Comparison of ENCODE assay signal across 17 mouse cellular contexts in the genomic region with DNA sequence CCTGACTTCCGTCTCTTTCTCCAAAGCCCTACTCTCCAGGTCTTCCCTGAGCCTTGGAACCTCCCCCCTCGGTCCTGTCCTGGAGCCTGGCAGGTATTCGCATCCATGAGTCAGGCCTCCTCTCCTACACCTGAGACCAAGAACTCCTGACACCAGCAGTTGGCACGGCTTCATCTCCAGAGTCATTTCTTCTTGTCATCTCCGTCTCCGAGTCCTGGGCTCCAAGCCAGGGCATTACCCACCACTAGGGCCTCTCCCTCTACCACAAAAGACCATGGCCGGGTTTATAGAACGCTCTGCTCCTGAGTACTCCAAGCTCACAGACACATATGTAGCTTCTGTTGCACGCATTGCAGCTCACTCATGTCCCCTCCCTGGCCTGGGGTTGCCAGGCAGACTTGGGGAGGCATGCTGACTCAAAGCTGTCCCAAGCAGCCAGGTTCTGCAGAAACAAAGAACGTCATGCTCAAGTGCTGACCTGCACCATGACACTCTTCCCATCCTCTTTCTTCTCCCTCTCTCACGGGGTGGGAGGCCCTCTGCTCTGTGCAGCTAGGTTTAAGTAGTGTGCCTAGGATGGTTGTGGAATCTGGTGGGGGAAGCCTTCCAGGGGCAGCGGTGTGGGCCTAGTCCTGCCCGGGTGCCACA. TPM values are rescaled to one million over a fixed set of nuclear protein-coding genes. Genes with fewer than 3 reads are reported as not detected.
DNase-seq lines count a peak whose midpoint lies in the region; ATAC-seq and TF ChIP-seq lines count a peak whose summit lies in the region.
"Had no signal": no experiment of that assay in that cellular context is flagged by ENCODE, and none has a peak within 500 bp of the region (broad histone marks: within the 10 kb centered on the region; RNA-seq: fewer than 3 reads in every experiment).

No protein-coding gene starts in this region.

- H3K27me3 ChIP-seq in heart, embryonic 13.5 days (replicated peaks): peaks cover 21% of the 10 kb centered on the region
- peaks cover 16% of the 10 kb centered on the region; the same call in 1 of the 2 replicates for H3K27me3 ChIP-seq in hindbrain, embryonic 14.5 days (ENCODE audit: control insufficient read depth, insufficient read depth, low read length)
- H3K27me3 ChIP-seq in stomach, postnatal 0 days (ENCODE audit: control insufficient read depth, insufficient read depth, low read length): no peaks in the 10 kb centered on the region

- H3K36me3 ChIP-seq in heart, embryonic 13.5 days: no peaks in the 10 kb centered on the region
- H3K36me3 ChIP-seq in hindbrain, embryonic 14.5 days (replicated peaks; ENCODE audit: control insufficient read depth, insufficient read depth): no peaks in the 10 kb centered on the region
- H3K36me3 ChIP-seq in stomach, postnatal 0 days (ENCODE audit: control insufficient read depth, insufficient read depth, low read length): no peaks in the 10 kb centered on the region
- H3K36me3 ChIP-seq: kidney, embryonic 15.5 days; midbrain, embryonic 15.5 days had no signal

- no peak for DNase-seq in heart, postnatal 36 days
- DNase-seq in ovary, adult 18-20 months (ENCODE audit: low spot score): peak; percentile 1
- no peak for DNase-seq in ovary, postnatal 14 days (ENCODE audit: low spot score)
- peak; percentile 32 for DNase-seq in hindbrain, embryonic 14.5 days (ENCODE audit: low spot score)
- no peak for DNase-seq in stomach, postnatal 0 days (ENCODE audit: low spot score)
- no peak for DNase-seq in Muller cell, postnatal 12 days (ENCODE audit: inconsistent ontology term)
- no peak for DNase-seq in embryo, embryonic 11 days
- DNase-seq: cerebellum, adult 11 months; gastrocnemius, postnatal 25 days; lung, embryonic 14.5 days; retina, postnatal 1 day; thymus, postnatal 25 days had no signal

- intact Hi-C loops in heart, postnatal 36 days (cut with DNase I): loop anchor here (10.0 kb wide), 2 partner anchors 470 to 1050 kb away; partner anchors contain the start of gene Azi2

- no peak overlapping the region; the same call in 1 of the 2 replicates for H3K27ac ChIP-seq in heart, embryonic 13.5 days (replicated peaks)
- 0 out of 2 replicates have a peak overlapping the region, but pooled peaks have one; percentile 61 for H3K27ac ChIP-seq in hindbrain, embryonic 14.5 days
- peak overlapping the region; percentile 85; the same call in 1 of the 2 replicates for H3K27ac ChIP-seq in stomach, postnatal 0 days (replicated peaks)
- H3K27ac ChIP-seq: macrophage had no signal

- WGBS in heart, embryonic 13.5 days: 71% methylated on average over 13 of the region's 13 CpGs
- 55% methylated on average over 13 of the region's 13 CpGs for WGBS in hindbrain, embryonic 14.5 days
- WGBS in stomach, postnatal 0 days: 61% methylated on average over 13 of the region's 13 CpGs

- H3K9ac ChIP-seq in heart, embryonic 13.5 days: peak overlapping the region; percentile 83; the same call in 1 of the 2 replicates
- no peak overlapping the region for H3K9ac ChIP-seq in hindbrain, embryonic 14.5 days
- H3K9ac ChIP-seq in stomach, postnatal 0 days (ENCODE audit: low read length): no peak overlapping the region

- H3K9me3 ChIP-seq in heart, embryonic 13.5 days: no peaks in the 10 kb centered on the region
- no peaks in the 10 kb centered on the region for H3K9me3 ChIP-seq in hindbrain, embryonic 14.5 days (ENCODE audit: control insufficient read depth, low read length)
- H3K9me3 ChIP-seq in stomach, postnatal 0 days (ENCODE audit: control insufficient read depth, low read length): no peaks in the 10 kb centered on the region
- H3K9me3 ChIP-seq: kidney, embryonic 15.5 days; midbrain, embryonic 15.5 days had no signal

- no peak overlapping the region for H3K4me3 ChIP-seq in heart, embryonic 13.5 days
- no peak overlapping the region for H3K4me3 ChIP-seq in hindbrain, embryonic 14.5 days (replicated peaks; ENCODE audit: low read length)
- H3K4me3 ChIP-seq in stomach, postnatal 0 days (ENCODE audit: low read depth, low read length): no peak overlapping the region

- H3K4me1 ChIP-seq in heart, embryonic 13.5 days: peaks cover 33% of the 10 kb centered on the region
- H3K4me1 ChIP-seq in hindbrain, embryonic 14.5 days (replicated peaks; ENCODE audit: control insufficient read depth, insufficient read depth, low read length): peaks cover 30% of the 10 kb centered on the region
- no peaks in the 10 kb centered on the region; the same call in 1 of the 2 replicates for H3K4me1 ChIP-seq in stomach, postnatal 0 days (replicated peaks; ENCODE audit: control insufficient read depth, insufficient read depth)

- 0 out of 2 replicates have a peak overlapping the region, but pooled peaks have one; percentile 92 for H3K4me2 ChIP-seq in heart, embryonic 13.5 days
- no peak overlapping the region for H3K4me2 ChIP-seq in hindbrain, embryonic 14.5 days (replicated peaks)
- H3K4me2 ChIP-seq in stomach, postnatal 0 days (replicated peaks; ENCODE audit: low read depth): no peak overlapping the region

- no peak for TF ChIP-seq EP300 in stomach, postnatal 0 days (optimal IDR thresholded peaks at IDR 0.05)

- no peak for ATAC-seq in heart, embryonic 13.5 days (ENCODE audit: extremely low read depth, insufficient number of reproducible peaks, low FRiP score, low TSS enrichment)
- no peak for ATAC-seq in hindbrain, embryonic 14.5 days (ENCODE audit: low FRiP score)
- no peak for ATAC-seq in stomach, postnatal 0 days (ENCODE audit: low FRiP score, low TSS enrichment)
- ATAC-seq: CD4-positive, CD25-positive, alpha-beta regulatory T cell, adult 4 months had no signal

- TF ChIP-seq CTCF in stomach, postnatal 0 days (IDR thresholded peaks at IDR 0.05; ENCODE audit: low read depth): peak; percentile 28; the same call in 1 of the 2 replicates

RNA-seq across cellular contexts. Expression of gene Plcd1, which starts 1.3 kb away (rescaled TPM):
- polyA plus RNA-seq in heart, embryonic 13.5 days (2015; fragmentation: Nextera tagmentation; extraction: Ambion mirVana): 15.8 and 16.5 TPM in 2 replicates
- 10 to 100 TPM; 18.2 to 20.3 TPM for total RNA-seq in heart, postnatal 36 days (2021)
- polyA plus RNA-seq in hindbrain, embryonic 14.5 days (2014; fragmentation: Nextera tagmentation; extraction: Ambion mirVana): 15.9 and 16.7 TPM in 2 replicates
- polyA plus RNA-seq in stomach, postnatal 0 days (2015; fragmentation: Nextera tagmentation; extraction: Ambion mirVana): 35.3 and 39.2 TPM in 2 replicates

RNA-seq across cellular contexts. Expression of gene Dlec1, which starts 7.7 kb away (rescaled TPM):
- 0.21 and 0.29 TPM in 2 replicates for polyA plus RNA-seq in heart, embryonic 13.5 days (2015; fragmentation: Nextera tagmentation; extraction: Ambion mirVana)
- under 1 TPM; 0.14 to 0.31 TPM for total RNA-seq in heart, postnatal 36 days (2021)
- polyA plus RNA-seq in hindbrain, embryonic 14.5 days (2014; fragmentation: Nextera tagmentation; extraction: Ambion mirVana): 1.3 and 1.7 TPM in 2 replicates
- polyA plus RNA-seq in stomach, postnatal 0 days (2015; fragmentation: Nextera tagmentation; extraction: Ambion mirVana): 0.18 TPM in 2 replicates
- polyA plus RNA-seq: CD4-positive, CD25-positive, alpha-beta regulatory T cell, adult 4 months had no signal

RNA-seq across cellular contexts. Expression of gene Vill, which starts 42.0 kb away (rescaled TPM):
- 10.6 and 11.5 TPM in 2 replicates for polyA plus RNA-seq in heart, embryonic 13.5 days (2015; fragmentation: Nextera tagmentation; extraction: Ambion mirVana)
- total RNA-seq in heart, postnatal 36 days (2021): under 1 TPM; 0.41 to 0.69 TPM
- 3.1 and 4.4 TPM in 2 replicates for polyA plus RNA-seq in hindbrain, embryonic 14.5 days (2014; fragmentation: Nextera tagmentation; extraction: Ambion mirVana)
- polyA plus RNA-seq in stomach, postnatal 0 days (2015; fragmentation: Nextera tagmentation; extraction: Ambion mirVana): 55.0 and 61.3 TPM in 2 replicates

Comparison
In these comparisons a context has a peak if more than half of its experiments do, and no peak if none do; other contexts are left out.
1. DNase-seq: peak in ovary, adult 18-20 months (single experiment) and hindbrain, embryonic 14.5 days (single experiment); none in heart, postnatal 36 days (0 of 2), ovary, postnatal 14 days (single experiment), stomach, postnatal 0 days (single experiment), Muller cell, postnatal 12 days (single experiment) and embryo, embryonic 11 days (single experiment).